Mouse (Mus musculus): ENCODE measurements around the gene Trim7.
"Not testable (repeated sequence)": the region's sequence is repeated elsewhere in the genome, so short reads cannot be mapped to it uniquely, and the experiment has no call there.

Trim7 gene

GRCm38 (mm10) chr11:48823536-48823972 lies 2.4 kb upstream of the Trim7 start:
- peak; percentile 80 for DNase-seq (ENCODE audit: low spot score)

DNA sequence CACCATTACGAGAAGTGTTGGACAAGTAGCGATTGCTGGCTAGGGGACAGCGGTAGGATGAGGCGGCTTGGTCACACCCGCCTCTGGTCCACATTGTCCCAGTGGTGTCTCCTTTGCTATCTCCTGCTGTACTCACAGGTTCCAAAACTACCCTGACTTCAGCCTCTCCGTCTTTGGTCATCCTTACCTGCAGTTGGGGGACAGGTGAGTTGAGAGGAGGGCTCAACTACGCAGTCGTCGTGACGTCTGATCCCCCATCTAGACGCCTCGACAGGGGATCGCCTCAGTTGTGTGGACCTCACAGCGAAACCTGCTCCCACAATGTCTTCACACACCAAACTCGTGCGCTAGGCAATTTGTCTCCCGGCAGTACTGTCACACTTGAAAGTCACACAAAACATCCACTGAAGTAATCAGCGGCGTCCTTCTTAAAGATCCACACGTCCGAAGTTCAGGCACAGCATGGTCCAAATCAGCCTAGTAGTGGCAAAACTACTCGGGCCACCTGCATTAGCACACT lies 1.6 kb upstream of the Trim7 start:
- no peak for DNase-seq (ENCODE audit: low spot score)

GRCm38 (mm10) chr11:48826752-48827096 lies 784 bp downstream of the Trim7 start:
- no peak for DNase-seq (ENCODE audit: low spot score)

GRCm38 (mm10) chr11:48827926-48828325 lies 2.0 kb downstream of the Trim7 start:
- no peak for DNase-seq (ENCODE audit: low spot score)

GRCm38 (mm10) chr11:48830279-48830678 lies 4.3 kb downstream of the Trim7 start:
- no peak for DNase-seq (ENCODE audit: low spot score)

GRCm38 (mm10) chr11:48831273-48831672 lies 5.3 kb downstream of the Trim7 start:
- DNase-seq (ENCODE audit: low spot score), result no peak

- no peak for DNase-seq (ENCODE audit: low spot score)
These were observed 7.3 kb downstream of the Trim7 start for GRCm38 (mm10) chr11:48833078-48833730.

- DNase-seq (ENCODE audit: low spot score), result peak; percentile 89
These were observed 8.0 kb downstream of the Trim7 start for GRCm38 (mm10) chr11:48833731-48834639.

DNA sequence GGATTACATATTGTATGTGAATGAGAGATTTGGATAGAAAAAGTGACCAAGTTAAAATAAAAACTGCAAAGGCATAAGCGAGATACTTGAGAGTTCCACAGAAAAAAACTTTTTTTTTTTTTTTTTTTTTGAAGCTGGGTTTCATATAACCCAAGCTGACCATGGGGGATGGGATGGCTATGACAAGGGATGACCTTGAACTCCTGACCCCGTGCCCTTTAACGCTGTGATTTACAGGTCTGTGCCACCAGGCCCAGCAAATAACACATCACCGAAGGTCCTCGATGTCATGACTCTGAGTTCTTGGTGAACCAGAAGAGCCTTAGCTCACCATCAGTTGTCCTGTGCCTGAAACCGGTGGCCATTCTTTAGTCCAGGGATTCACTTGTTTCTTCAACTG lies 10.0 kb downstream of the Trim7 start:
- no peak for DNase-seq (ENCODE audit: low spot score)

GRCm38 (mm10) chr11:48836990-48837309 lies 11.0 kb downstream of the Trim7 start:
- DNase-seq (ENCODE audit: low spot score), result no peak

- DNase-seq (ENCODE audit: low spot score), result peak; percentile 66
These were observed 11.6 kb downstream of the Trim7 start for GRCm38 (mm10) chr11:48837310-48838180.

DNA sequence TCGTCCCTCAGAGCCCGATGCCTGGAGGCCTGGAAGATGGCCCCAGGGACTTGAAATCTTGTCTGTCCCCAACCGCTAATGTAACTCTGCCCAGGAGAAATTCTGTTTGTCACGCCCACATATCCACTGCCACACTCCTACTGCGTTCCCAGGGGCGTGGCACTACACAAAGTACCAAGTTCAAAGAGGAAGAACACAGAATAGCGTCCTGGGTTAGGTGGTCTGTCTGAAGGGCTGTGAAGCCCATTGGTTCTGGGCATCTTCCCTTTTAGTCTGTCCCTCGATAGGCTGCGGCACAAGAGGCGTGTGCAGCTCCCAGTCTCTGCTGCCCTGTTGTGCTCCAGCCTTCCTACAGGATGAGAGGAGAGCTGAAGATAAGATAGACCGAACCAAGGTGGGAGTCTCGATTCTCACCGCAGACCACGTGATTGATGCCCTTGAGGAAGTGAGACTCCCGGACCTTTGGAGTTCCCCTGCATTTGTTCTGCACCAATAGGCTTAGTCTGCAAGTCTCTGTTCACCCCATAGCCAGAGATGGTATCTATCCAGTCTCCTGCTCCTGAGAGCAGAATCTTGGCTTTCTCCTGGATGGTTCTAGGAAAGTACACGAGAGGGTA lies 12.3 kb downstream of the Trim7 start:
- peak; percentile 53 for DNase-seq (ENCODE audit: low spot score)

DNA sequence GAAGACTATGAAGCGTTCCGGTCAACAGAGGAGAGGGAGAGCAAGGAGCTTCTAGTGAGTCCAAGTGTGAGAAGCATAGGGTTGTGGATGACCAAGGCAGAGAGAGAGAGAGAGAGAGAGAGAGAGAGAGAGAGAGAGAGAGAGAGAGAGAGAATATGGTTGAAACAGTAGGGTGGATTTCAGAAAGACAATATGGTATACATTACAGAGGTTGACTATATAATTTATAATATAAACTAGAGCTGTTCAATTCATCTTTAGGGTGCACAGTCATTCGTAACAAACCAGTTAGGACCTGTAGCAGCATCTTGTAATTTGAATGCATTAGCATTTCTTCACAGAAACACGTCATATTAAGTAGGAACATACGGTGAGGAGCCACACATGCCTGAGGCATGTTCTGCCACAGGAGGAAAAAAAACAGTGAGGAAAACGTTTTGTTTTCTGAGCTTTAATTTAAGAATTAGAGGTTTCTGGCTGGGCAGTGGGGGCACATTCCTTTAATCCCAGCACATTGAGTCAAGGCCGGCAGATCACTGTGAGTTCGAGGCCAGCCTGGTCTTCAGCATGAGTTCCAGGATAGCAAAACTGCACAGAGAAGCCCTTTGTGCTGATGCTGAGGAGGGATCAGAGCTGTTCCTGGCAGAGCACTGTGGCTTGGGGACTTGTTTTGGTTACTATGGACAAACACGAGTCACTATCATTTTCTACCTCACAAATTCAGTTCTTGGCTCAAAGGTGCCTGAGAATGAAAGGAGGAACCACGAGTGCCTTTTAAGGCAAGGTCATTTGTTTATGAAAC lies 13.1 kb downstream of the Trim7 start:
- no peak for DNase-seq (ENCODE audit: low spot score)

DNA sequence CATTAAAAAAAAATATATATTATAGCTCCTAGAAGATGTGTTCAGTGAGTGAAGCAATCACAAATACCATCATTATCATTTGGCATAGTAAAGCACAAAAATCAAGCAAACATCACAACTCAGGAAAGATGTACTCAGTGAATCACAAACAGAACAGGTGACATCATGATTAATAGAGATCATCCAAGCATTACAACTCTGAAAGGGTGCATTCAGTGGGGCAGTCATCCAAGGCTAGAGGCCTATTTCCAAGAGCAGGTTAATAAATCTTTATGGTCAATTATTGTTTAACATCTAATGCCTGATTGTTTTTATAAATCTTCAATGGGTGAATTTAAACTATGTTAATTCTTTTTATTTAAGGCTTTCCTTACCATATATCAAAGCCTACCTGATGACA lies 14.9 kb downstream of the Trim7 start:
- DNase-seq (ENCODE audit: low spot score), result no peak

DNA sequence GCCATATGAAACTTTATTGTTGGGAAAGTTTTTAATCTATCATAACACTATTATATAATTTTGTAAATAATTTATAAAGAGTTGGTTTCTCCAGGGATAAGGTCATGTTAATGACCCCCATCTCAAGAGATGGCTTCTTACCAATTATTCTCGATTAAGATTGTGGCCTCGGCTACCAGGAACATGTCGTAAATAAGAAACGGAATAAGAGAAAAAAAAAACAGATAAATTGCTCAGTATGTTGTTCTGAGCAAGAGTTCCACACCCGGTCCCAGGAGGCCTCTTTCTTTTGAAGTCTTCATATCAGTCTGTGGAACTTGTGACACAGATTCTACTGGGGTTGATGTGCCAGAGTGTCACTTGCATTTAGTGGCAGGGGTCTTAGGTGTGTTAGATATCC lies 15.3 kb downstream of the Trim7 start:
- DNase-seq (ENCODE audit: low spot score), result no peak

DNA sequence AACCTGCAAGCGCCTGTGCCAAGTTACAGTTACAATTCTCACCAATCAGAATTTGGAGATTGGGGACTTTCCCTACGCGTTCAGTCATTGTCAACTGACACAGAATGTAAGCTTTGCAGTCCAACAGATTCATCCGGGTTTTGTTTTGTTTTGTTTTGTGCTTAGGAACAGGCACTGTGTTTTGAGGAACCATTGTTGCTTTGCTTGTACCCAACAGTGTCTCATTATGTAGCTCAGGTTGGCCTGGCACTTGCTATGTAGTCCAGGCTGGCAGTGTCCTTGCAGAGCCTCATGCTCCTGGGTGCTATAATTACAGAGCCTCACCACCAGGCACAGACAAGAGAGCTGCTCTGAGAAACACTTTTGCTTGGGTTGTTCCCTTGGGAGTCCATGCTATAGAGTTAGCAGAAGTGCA lies 16.4 kb downstream of the Trim7 start:
- DNase-seq (ENCODE audit: low spot score), result no peak

- no peak for DNase-seq (ENCODE audit: low spot score)
These were observed 17.3 kb downstream of the Trim7 start for GRCm38 (mm10) chr11:48843202-48843601.

GRCm38 (mm10) chr11:48844309-48844708 lies 18.4 kb downstream of the Trim7 start:
- DNase-seq (ENCODE audit: low spot score), result no peak

GRCm38 (mm10) chr11:48845244-48845815 lies 19.4 kb downstream of the Trim7 start:
- no peak for DNase-seq (ENCODE audit: low spot score)

- DNase-seq (ENCODE audit: low spot score), result not testable (repeated sequence)
These were observed 20.4 kb downstream of the Trim7 start for GRCm38 (mm10) chr11:48846362-48846761.

- no peak for DNase-seq (ENCODE audit: low spot score)
These were observed 20.9 kb downstream of the Trim7 start for GRCm38 (mm10) chr11:48846881-48847280.
